Mouse (Mus musculus) cortical plate, adult 2 months (tissue): ENCODE results near the gene Mcl1.
A peak's percentile ranks its signal among the peaks of the same experiment; 100 is the strongest.

Experiments used
- CTCF ChIP-seq: fragments of 200-500 bp; IDR thresholded peaks from 2 replicates; pipeline ENCODE4 v1.5.1; 2011; ENCODE audit warnings: mild to moderate bottlenecking, control low read depth, low read length; ENCODE audit not compliant: insufficient read depth; ENCODE audit errors: extremely low read depth
- POLR2A ChIP-seq: fragments of 200-500 bp; IDR thresholded peaks from 2 replicates; pipeline ENCODE4 v1.6.1; 2011; ENCODE audit warnings: mild to moderate bottlenecking, low read length, control low read depth; ENCODE audit not compliant: insufficient read depth; ENCODE audit errors: extremely low read depth

- TF ChIP-seq CTCF (no peak), POLR2A (peak; percentile 100)
These were observed at the start of gene Mcl1 for GRCm38 (mm10) chr3:95658236-95658867.
